In genomic region chr9:117253361-117253760, GRCm38 (mm10) we compare ENCODE assay signal across 8 mouse cellular contexts.
DNase-seq lines count a peak whose midpoint lies in the region; ATAC-seq lines count a peak whose summit lies in the region.

No protein-coding gene starts in this region.

- H3K36me3 ChIP-seq in hindbrain, embryonic 15.5 days, result no peaks in the 10 kb centered on the region
- no peaks in the 10 kb centered on the region for H3K36me3 ChIP-seq in liver, embryonic 12.5 days
- H3K36me3 ChIP-seq in stomach, embryonic 16.5 days (ENCODE audit: control insufficient read depth, insufficient read depth, low read length), result no peaks in the 10 kb centered on the region

- no peaks in the 10 kb centered on the region for H3K27me3 ChIP-seq in hindbrain, embryonic 15.5 days
- no peaks in the 10 kb centered on the region; the same call in 1 of the 2 replicates for H3K27me3 ChIP-seq in liver, embryonic 12.5 days (replicated peaks)
- no peaks in the 10 kb centered on the region for H3K27me3 ChIP-seq in stomach, embryonic 16.5 days (ENCODE audit: control insufficient read depth, insufficient read depth, low read length)

- peak overlapping the region; percentile 74 for H3K27ac ChIP-seq in hindbrain, embryonic 15.5 days (replicated peaks)
- no peak overlapping the region for H3K27ac ChIP-seq in liver, embryonic 12.5 days
- no peak overlapping the region for H3K27ac ChIP-seq in stomach, embryonic 16.5 days (ENCODE audit: low read length)

- H3K9me3 ChIP-seq in hindbrain, embryonic 15.5 days, result no peaks in the 10 kb centered on the region
- H3K9me3 ChIP-seq in liver, embryonic 12.5 days (replicated peaks), result no peaks in the 10 kb centered on the region
- no peaks in the 10 kb centered on the region for H3K9me3 ChIP-seq in stomach, embryonic 16.5 days (replicated peaks; ENCODE audit: control insufficient read depth, low read length)

- peak overlapping the region; percentile 45; the same call in 1 of the 2 replicates for H3K9ac ChIP-seq in hindbrain, embryonic 15.5 days
- H3K9ac ChIP-seq in liver, embryonic 12.5 days, result no peak overlapping the region
- H3K9ac ChIP-seq in stomach, embryonic 16.5 days (ENCODE audit: low read length), result peak overlapping the region; percentile 59; the same call in 1 of the 2 replicates

- WGBS in hindbrain, embryonic 15.5 days, result 23% methylated on average over 11 of the region's 11 CpGs
- 59% methylated on average over 11 of the region's 11 CpGs for WGBS in liver, embryonic 12.5 days (ENCODE audit: insufficient replicate concordance)
- WGBS in stomach, embryonic 16.5 days, result 30% methylated on average over 11 of the region's 11 CpGs

- H3K4me2 ChIP-seq in hindbrain, embryonic 15.5 days, result peak overlapping the region; percentile 56
- H3K4me2 ChIP-seq in liver, embryonic 12.5 days, result 0 out of 2 replicates have a peak overlapping the region, but pooled peaks have one; percentile 3
- H3K4me2 ChIP-seq in stomach, embryonic 16.5 days (ENCODE audit: low read depth, low read length), result peak overlapping the region; percentile 67

- peak overlapping the region; percentile 47 for H3K4me3 ChIP-seq in hindbrain, embryonic 15.5 days
- no peak overlapping the region for H3K4me3 ChIP-seq in liver, embryonic 12.5 days
- peak overlapping the region; percentile 60 for H3K4me3 ChIP-seq in stomach, embryonic 16.5 days (replicated peaks; ENCODE audit: low read length)

- peaks cover 40% of the 10 kb centered on the region for H3K4me1 ChIP-seq in hindbrain, embryonic 15.5 days (replicated peaks)
- no peaks in the 10 kb centered on the region for H3K4me1 ChIP-seq in liver, embryonic 12.5 days
- peaks cover 5% of the 10 kb centered on the region for H3K4me1 ChIP-seq in stomach, embryonic 16.5 days (ENCODE audit: control insufficient read depth, insufficient read depth, low read length)

- peak; percentile 9 to 26 for DNase-seq in layer of hippocampus, adult 18-20 months (ENCODE audit: low spot score in 2 of 2)
- DNase-seq in layer of hippocampus, adult 9-10 months (ENCODE audit: low spot score), result no peak
- no peak for DNase-seq in cerebellum, adult 9-11 months
- DNase-seq in gastrocnemius, adult 8-10 months (ENCODE audit: low spot score in 2 of 2), result no peak

- ATAC-seq in frontal cortex, adult (ENCODE audit: low TSS enrichment), result peak; percentile 76
- ATAC-seq in hindbrain, embryonic 15.5 days (ENCODE audit: low FRiP score, low read depth), result no peak
- ATAC-seq in liver, embryonic 12.5 days, result no peak
- no peak for ATAC-seq in stomach, embryonic 16.5 days (ENCODE audit: insufficient read depth, low FRiP score)

Comparison
In these comparisons a context has a peak if more than half of its experiments do, and no peak if none do; other contexts are left out.
1. DNase-seq: peak in layer of hippocampus, adult 18-20 months (2 of 2); none in layer of hippocampus, adult 9-10 months (single experiment), cerebellum, adult 9-11 months (single experiment) and gastrocnemius, adult 8-10 months (0 of 2).
2. H3K4me2 ChIP-seq: peak in every context shown above with its lines; median percentile 67 in stomach, embryonic 16.5 days; 56 in hindbrain, embryonic 15.5 days; 3 in liver, embryonic 12.5 days.